Mouse (Mus musculus): ENCODE data around the gene Ssmem1. TPM values are rescaled to one million over a fixed set of nuclear protein-coding genes. Genes with fewer than 3 reads are reported as not detected.

Ssmem1 gene
- polyA plus RNA-seq, 1 experiment from 2014 or later: 0.19 TPM

DNA sequence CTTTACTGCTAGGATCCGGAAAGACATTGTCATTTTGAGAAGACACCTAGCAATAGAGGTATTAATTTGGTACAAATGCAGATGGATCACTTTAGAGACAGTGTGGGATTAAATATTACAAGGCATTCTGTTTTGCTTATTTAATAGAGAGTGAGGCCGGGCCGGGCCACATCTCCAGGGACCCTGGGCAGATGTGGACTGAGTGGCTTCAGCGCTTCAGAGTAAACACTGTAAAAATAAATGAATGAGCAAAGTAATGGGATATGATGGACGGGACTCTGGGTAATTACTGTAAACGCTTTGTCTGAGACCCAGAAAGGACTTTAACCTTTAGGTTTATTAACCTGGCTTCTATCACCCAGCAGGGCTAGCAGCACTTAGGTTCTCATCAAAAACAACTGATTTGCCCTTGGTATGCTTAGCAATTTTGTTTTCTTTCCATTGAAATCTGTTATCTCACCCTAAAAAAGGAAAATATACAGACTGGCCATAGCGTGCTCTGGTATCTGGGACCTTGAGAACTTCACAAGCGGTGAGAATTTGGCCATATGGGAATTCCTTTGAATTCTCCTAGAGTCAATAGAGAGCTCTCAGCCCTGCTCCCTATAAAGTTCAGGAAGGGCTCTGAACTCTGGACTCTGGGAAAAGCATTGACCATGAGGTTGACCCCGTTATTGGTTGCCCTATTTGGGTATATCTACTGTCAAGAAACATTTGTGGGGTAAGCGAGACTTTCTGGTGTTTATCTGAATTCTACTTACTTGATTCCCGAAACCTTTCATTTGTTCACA is 31.6 kb downstream of the Ssmem1 start, which contains the start of gene Cpa2:
Gene Cpa2, plus strand, starts transcription at position 574 of the 791 bp plus-strand sequence.
- no peak within 1 kb of the TSS for H3K27ac ChIP-seq (ENCODE audit: low read depth, low read length)
- no peak within 1 kb of the TSS for H3K4me3 ChIP-seq (ENCODE audit: low read length)
- no peak within 1 kb of the TSS for H3K4me2 ChIP-seq (ENCODE audit: low read length)
- no peak within 1 kb of the TSS for H3K9ac ChIP-seq (ENCODE audit: low read depth, low read length)
- no peaks in the 10 kb centered on the region; the same call in none of the 2 replicates for H3K4me1 ChIP-seq (ENCODE audit: control insufficient read depth, insufficient read depth, low read depth, low read length)
- no peaks in the 10 kb centered on the region for H3K9me3 ChIP-seq (ENCODE audit: control insufficient read depth, low read length)
- H3K36me3 ChIP-seq (ENCODE audit: control insufficient read depth, insufficient read depth, low read length): no peaks in the 10 kb centered on the region
- no peaks in the 10 kb centered on the region for H3K27me3 ChIP-seq (replicated peaks; ENCODE audit: control insufficient read depth, insufficient read depth, low read length)
- 82% methylated on average over 11 of the region's 11 CpGs for WGBS
- ATAC-seq: no peak

DNA sequence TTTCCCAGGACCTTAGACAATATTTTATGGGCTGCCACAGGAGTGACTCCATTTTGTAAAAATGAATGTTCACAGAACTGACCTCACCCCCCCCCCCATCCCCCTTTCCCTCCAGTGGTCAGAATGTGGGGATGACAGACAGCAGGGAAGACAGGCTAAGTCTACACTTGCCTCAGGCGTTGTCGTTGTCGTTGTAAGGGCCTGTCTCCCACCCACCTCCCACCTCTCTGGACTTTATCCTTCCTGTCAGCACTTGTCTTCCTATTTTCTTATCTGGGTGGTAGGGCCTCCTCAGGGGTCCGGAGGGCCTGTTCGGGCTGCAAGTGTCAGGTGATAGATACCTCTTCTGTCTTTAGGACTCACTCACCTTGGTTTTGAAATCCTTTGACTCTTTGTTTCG is 32.6 kb downstream of the Ssmem1 start:
- no peak overlapping the region for H3K4me2 ChIP-seq (ENCODE audit: low read length)
- WGBS: 86% methylated on average over 6 of the region's 6 CpGs
- ATAC-seq: no peak
- no peaks in the 10 kb centered on the region for H3K36me3 ChIP-seq (ENCODE audit: control insufficient read depth, insufficient read depth, low read length)
- H3K4me1 ChIP-seq (ENCODE audit: control insufficient read depth, insufficient read depth, low read depth, low read length): peaks cover 5% of the 10 kb centered on the region
- no peak overlapping the region for H3K9ac ChIP-seq (ENCODE audit: low read depth, low read length)
- H3K9me3 ChIP-seq (ENCODE audit: control insufficient read depth, low read length): no peaks in the 10 kb centered on the region
- H3K27me3 ChIP-seq (replicated peaks; ENCODE audit: control insufficient read depth, insufficient read depth, low read length): no peaks in the 10 kb centered on the region
- no peak overlapping the region for H3K4me3 ChIP-seq (ENCODE audit: low read length)
- H3K27ac ChIP-seq (ENCODE audit: low read depth, low read length): no peak overlapping the region

DNA sequence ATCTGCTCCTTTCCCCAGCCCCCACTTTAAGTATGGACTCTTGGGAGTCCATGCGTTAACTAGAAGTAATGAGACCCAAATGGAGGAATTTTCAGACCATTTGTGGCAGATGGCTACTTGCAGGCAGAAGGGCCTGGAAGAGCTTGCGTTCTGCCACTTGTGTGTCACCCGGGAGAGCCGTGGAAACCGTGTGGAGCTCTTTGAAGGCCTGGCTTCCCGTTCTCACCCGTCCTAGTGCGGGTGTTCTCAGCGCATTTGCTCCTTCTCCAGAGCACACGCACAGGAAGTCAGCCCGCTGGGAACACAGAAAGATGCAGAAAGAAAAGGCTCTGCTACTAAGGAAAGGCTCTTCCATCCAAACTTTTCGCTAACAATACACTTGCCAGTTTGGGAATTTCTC is 33.4 kb downstream of the Ssmem1 start:
- Histone ChIP-seq H3K9ac (ENCODE audit: low read depth, low read length) (no peak overlapping the region), H3K4me2 (ENCODE audit: low read length) (no peak overlapping the region), H3K9me3 (ENCODE audit: control insufficient read depth, low read length) (no peaks in the 10 kb centered on the region), H3K27ac (ENCODE audit: low read depth, low read length) (no peak overlapping the region), H3K36me3 (ENCODE audit: control insufficient read depth, insufficient read depth, low read length) (no peaks in the 10 kb centered on the region), H3K4me3 (ENCODE audit: low read length) (no peak overlapping the region), H3K4me1 (ENCODE audit: control insufficient read depth, insufficient read depth, low read depth, low read length) (peaks cover 8% of the 10 kb centered on the region), H3K27me3 (replicated peaks; ENCODE audit: control insufficient read depth, insufficient read depth, low read length) (no peaks in the 10 kb centered on the region)
- ATAC-seq: no peak
- 50% methylated on average over 12 of the region's 12 CpGs for WGBS

DNA sequence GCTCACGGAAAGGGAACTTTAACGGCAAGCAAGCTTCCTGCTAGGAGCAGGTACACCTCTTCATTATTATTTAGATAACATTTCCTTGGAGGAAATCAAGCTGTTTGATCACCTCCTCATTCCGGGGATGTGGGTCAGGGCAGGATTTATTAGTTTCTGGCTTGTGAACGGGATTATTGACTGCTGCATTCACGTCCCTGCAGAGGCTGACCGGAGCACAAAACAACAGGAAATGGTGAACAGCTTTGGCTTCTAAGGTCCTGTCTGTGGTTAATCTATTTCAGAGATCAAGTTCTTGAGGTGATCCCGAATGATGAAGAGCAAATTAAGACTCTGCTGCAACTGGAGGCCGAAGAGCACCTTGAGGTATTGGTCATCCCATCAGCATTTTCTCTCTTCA is 34.2 kb downstream of the Ssmem1 start:
- Histone ChIP-seq H3K9ac (ENCODE audit: low read depth, low read length) (no peak overlapping the region), H3K27ac (ENCODE audit: low read depth, low read length) (no peak overlapping the region), H3K9me3 (ENCODE audit: control insufficient read depth, low read length) (no peaks in the 10 kb centered on the region), H3K4me1 (ENCODE audit: control insufficient read depth, insufficient read depth, low read depth, low read length) (peaks cover 8% of the 10 kb centered on the region), H3K36me3 (ENCODE audit: control insufficient read depth, insufficient read depth, low read length) (no peaks in the 10 kb centered on the region), H3K4me2 (ENCODE audit: low read length) (no peak overlapping the region), H3K4me3 (ENCODE audit: low read length) (no peak overlapping the region), H3K27me3 (replicated peaks; ENCODE audit: control insufficient read depth, insufficient read depth, low read length) (no peaks in the 10 kb centered on the region)
- WGBS: 39% methylated on average over 8 of the region's 8 CpGs
- no peak for ATAC-seq

DNA sequence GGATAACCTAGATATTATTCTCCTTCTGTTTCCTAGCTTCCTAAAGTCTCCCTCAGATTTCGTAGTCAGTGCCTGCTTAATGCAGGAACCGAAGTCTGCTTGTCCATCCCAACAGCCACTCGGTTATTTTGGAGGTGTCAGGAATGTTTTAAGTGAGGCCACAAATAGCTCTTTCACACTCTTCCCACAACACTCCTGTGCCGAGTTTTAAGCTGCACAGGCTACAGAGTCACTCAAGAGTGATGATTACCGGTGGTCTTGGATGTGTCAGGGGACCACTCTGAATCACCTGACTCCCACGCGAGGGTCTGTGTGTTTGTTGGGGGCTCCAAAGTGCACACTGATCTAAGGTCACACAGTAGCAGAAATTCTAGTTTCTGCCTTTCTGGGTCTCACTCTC is 36.0 kb downstream of the Ssmem1 start:
- Histone ChIP-seq H3K4me2 (ENCODE audit: low read length) (no peak overlapping the region), H3K4me3 (ENCODE audit: low read length) (no peak overlapping the region), H3K4me1 (ENCODE audit: control insufficient read depth, insufficient read depth, low read depth, low read length) (peaks cover 16% of the 10 kb centered on the region), H3K27ac (ENCODE audit: low read depth, low read length) (peak overlapping the region; percentile 3; the same call in 1 of the 2 replicates), H3K27me3 (replicated peaks; ENCODE audit: control insufficient read depth, insufficient read depth, low read length) (no peaks in the 10 kb centered on the region), H3K9ac (ENCODE audit: low read depth, low read length) (no peak overlapping the region), H3K9me3 (ENCODE audit: control insufficient read depth, low read length) (no peaks in the 10 kb centered on the region), H3K36me3 (ENCODE audit: control insufficient read depth, insufficient read depth, low read length) (no peaks in the 10 kb centered on the region)
- WGBS: 79% methylated on average over 7 of the region's 7 CpGs
- no peak for ATAC-seq

DNA sequence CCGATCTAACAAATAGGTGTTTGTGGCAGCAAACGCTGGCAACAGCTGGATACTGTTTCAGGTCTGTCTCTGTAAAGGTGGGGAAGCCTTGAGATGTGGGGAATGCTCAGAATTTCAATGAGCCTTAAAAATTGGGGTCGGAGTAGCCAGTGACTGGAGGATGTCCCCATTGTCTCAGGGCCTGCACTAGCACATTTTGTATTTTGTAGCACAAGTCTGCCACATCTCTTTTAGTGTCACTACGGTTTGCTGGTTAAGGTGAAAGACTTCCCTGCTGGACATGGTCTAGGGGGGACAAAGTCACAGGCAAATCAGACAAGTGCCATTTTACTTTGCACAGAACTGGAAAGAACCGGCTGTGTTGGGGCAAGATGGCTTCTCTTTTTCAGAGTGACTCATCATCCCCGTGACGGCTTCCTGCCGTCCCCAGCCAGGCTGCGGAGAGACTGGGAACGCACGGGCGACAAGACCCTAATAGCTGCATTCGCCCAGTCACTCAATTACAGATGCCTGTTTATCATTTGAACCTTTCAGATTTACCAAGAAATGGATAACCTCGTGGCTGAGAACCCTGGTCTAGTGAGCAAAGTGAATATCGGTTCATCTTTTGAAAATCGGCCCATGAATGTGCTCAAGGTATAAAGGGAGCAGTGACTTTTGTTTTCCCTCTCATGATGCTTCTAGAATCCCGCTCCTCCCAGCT is 37.1 kb downstream of the Ssmem1 start:
- Histone ChIP-seq H3K4me2 (ENCODE audit: low read length) (peak overlapping the region; percentile 58), H3K9ac (ENCODE audit: low read depth, low read length) (peak overlapping the region; percentile 50; the same call in 1 of the 2 replicates), H3K27ac (ENCODE audit: low read depth, low read length) (peak overlapping the region; percentile 89), H3K4me3 (ENCODE audit: low read length) (peak overlapping the region; percentile 30), H3K4me1 (ENCODE audit: control insufficient read depth, insufficient read depth, low read depth, low read length) (peaks cover 17% of the 10 kb centered on the region), H3K36me3 (ENCODE audit: control insufficient read depth, insufficient read depth, low read length) (no peaks in the 10 kb centered on the region), H3K9me3 (ENCODE audit: control insufficient read depth, low read length) (no peaks in the 10 kb centered on the region), H3K27me3 (replicated peaks; ENCODE audit: control insufficient read depth, insufficient read depth, low read length) (no peaks in the 10 kb centered on the region)
- 8% methylated on average over 17 of the region's 17 CpGs for WGBS
- ATAC-seq: peak; percentile 74

DNA sequence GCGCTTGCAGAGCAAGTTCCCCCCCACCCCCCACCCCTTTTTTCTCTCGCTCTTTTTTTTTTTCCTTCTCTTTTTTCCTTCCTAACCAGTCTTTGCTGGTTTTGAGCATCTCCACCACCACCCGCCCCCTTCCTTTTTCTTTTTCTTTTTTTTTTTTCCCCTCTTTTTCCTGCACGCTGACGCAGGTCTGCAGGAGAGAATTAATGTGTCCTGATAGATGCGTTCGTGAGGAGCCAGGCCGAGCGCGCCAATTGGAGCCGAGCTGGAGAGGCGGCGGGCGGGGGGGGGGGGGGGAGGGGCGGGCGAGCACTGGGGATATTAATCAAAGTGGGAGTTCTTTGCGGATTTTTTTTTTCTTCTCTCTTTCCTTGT is 37.6 kb downstream of the Ssmem1 start:
- peaks cover 22% of the 10 kb centered on the region for H3K4me1 ChIP-seq (ENCODE audit: control insufficient read depth, insufficient read depth, low read depth, low read length)
- ATAC-seq: peak; percentile 46
- no peaks in the 10 kb centered on the region for H3K27me3 ChIP-seq (replicated peaks; ENCODE audit: control insufficient read depth, insufficient read depth, low read length)
- peak overlapping the region; percentile 30 for H3K4me3 ChIP-seq (ENCODE audit: low read length)
- H3K9ac ChIP-seq (ENCODE audit: low read depth, low read length): peak overlapping the region; percentile 50; the same call in 1 of the 2 replicates
- peak overlapping the region; percentile 58 for H3K4me2 ChIP-seq (ENCODE audit: low read length)
- H3K36me3 ChIP-seq (ENCODE audit: control insufficient read depth, insufficient read depth, low read length): no peaks in the 10 kb centered on the region
- peak overlapping the region; percentile 89 for H3K27ac ChIP-seq (ENCODE audit: low read depth, low read length)
- no peaks in the 10 kb centered on the region for H3K9me3 ChIP-seq (ENCODE audit: control insufficient read depth, low read length)
- WGBS: under 1% methylated on average over 17 of the region's 17 CpGs

DNA sequence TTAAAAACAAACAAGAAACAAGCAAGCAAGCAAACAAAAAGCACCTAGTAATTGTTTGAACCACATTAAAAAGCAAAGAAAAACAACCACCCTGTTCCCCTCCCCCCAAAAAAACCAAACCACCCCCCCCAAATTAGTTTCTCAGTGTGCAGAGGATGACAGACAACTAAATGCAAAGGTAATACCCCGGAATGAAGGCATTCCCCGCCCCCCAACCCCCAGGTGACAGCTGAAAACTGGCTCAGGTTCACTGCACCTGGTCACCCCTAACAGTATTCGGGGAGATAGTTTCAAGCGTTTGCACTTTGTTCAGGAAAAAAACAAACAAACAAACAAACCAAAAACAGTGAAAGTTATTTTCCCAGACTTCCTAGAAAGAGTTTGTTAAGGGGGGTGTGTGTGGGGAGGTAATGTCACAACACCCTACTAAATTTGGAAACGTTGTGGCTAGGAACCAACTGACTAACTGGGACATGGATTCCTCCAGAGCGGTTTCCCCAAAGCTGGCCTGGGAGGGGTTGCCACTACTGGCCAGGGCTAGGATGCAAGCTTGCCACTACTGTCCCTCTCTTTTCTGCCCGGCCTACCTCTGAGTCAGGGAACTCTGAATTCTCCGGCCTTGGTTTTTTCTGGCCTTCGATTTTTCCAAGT is 38.1 kb downstream of the Ssmem1 start:
- no peaks in the 10 kb centered on the region for H3K9me3 ChIP-seq (ENCODE audit: control insufficient read depth, low read length)
- H3K4me3 ChIP-seq (ENCODE audit: low read length): no peak overlapping the region
- H3K27me3 ChIP-seq (replicated peaks; ENCODE audit: control insufficient read depth, insufficient read depth, low read length): no peaks in the 10 kb centered on the region
- no peaks in the 10 kb centered on the region for H3K36me3 ChIP-seq (ENCODE audit: control insufficient read depth, insufficient read depth, low read length)
- H3K4me2 ChIP-seq (ENCODE audit: low read length): peak overlapping the region; percentile 58
- peaks cover 25% of the 10 kb centered on the region for H3K4me1 ChIP-seq (ENCODE audit: control insufficient read depth, insufficient read depth, low read depth, low read length)
- no peak overlapping the region for H3K9ac ChIP-seq (ENCODE audit: low read depth, low read length)
- 24% methylated on average over 9 of the region's 9 CpGs for WGBS
- no peak overlapping the region for H3K27ac ChIP-seq (ENCODE audit: low read depth, low read length)
- ATAC-seq: no peak

DNA sequence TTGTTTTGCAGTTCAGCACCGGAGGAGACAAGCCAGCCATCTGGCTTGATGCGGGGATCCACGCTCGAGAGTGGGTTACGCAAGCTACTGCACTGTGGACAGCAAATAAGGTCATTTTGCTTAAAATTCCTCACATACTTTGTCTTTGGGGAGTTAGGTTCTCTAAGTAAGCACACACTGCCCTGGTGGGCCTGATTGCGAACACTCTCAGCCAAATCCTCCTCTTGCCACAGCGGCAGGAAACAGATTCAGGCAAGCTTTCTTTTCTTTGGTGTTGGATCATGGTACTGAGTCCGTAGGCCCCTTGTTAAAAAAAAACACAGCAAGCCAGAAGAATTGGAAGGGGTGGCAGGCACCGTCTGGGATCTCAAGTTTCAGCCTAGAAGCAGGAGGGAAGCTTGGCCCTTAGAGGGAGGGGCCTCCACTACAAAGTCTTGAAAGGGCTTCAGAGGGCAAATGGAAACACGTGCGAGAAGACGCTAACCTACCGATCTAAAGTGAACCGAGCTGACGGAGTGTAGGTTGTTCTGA is 39.6 kb downstream of the Ssmem1 start:
- H3K27me3 ChIP-seq (replicated peaks; ENCODE audit: control insufficient read depth, insufficient read depth, low read length): no peaks in the 10 kb centered on the region
- H3K27ac ChIP-seq (ENCODE audit: low read depth, low read length): peak overlapping the region; percentile 69
- H3K4me1 ChIP-seq (ENCODE audit: control insufficient read depth, insufficient read depth, low read depth, low read length): peaks cover 26% of the 10 kb centered on the region
- H3K9ac ChIP-seq (ENCODE audit: low read depth, low read length): no peak overlapping the region
- no peak overlapping the region for H3K4me2 ChIP-seq (ENCODE audit: low read length)
- WGBS: 23% methylated on average over 15 of the region's 15 CpGs
- no peak overlapping the region for H3K4me3 ChIP-seq (ENCODE audit: low read length)
- H3K36me3 ChIP-seq (ENCODE audit: control insufficient read depth, insufficient read depth, low read length): no peaks in the 10 kb centered on the region
- H3K9me3 ChIP-seq (ENCODE audit: control insufficient read depth, low read length): no peaks in the 10 kb centered on the region
- no peak for ATAC-seq

Measured in hindbrain, embryonic 16.5 days (tissue).